Mouse (Mus musculus): ENCODE data around the gene Slc35b1. TPM values are rescaled to one million over a fixed set of nuclear protein-coding genes. Genes with fewer than 3 reads are reported as not detected.

Gene Slc35b1
- polyA plus RNA-seq, 1 experiment: 77.9 TPM

GRCm38 (mm10) chr11:95391201-95391600 lies 6.7 kb downstream of the Slc35b1 start:
- Histone ChIP-seq H3K27ac (ENCODE audit: insufficient read depth, low read length) (no peak overlapping the region), H3K4me3 (ENCODE audit: insufficient read depth, low read length) (no peak overlapping the region), H3K4me1 (ENCODE audit: control insufficient read depth, insufficient read depth, low read length) (peaks cover 3% of the 10 kb centered on the region; the same call in 1 of the 2 replicates)
- TF ChIP-seq CTCF (IDR thresholded peaks at IDR 0.05; ENCODE audit: extremely low read depth, insufficient read depth, low read length) (no peak), POLR2A (IDR thresholded peaks at IDR 0.05; ENCODE audit: extremely low read depth, insufficient read depth, low read length) (no peak)

- Histone ChIP-seq H3K4me1 (ENCODE audit: control insufficient read depth, insufficient read depth, low read length) (peaks cover 1% of the 10 kb centered on the region; the same call in 1 of the 2 replicates), H3K4me3 (ENCODE audit: insufficient read depth, low read length) (no peak overlapping the region), H3K27ac (ENCODE audit: insufficient read depth, low read length) (no peak overlapping the region)
- TF ChIP-seq CTCF (IDR thresholded peaks at IDR 0.05; ENCODE audit: extremely low read depth, insufficient read depth, low read length) (no peak), POLR2A (IDR thresholded peaks at IDR 0.05; ENCODE audit: extremely low read depth, insufficient read depth, low read length) (no peak)
These were observed 7.3 kb downstream of the Slc35b1 start for GRCm38 (mm10) chr11:95391743-95392142.

- no peak overlapping the region for H3K4me3 ChIP-seq (ENCODE audit: insufficient read depth, low read length)
- H3K4me1 ChIP-seq (ENCODE audit: control insufficient read depth, insufficient read depth, low read length): peaks cover 1% of the 10 kb centered on the region; the same call in 1 of the 2 replicates
- H3K27ac ChIP-seq (ENCODE audit: insufficient read depth, low read length): no peak overlapping the region
- TF ChIP-seq CTCF (IDR thresholded peaks at IDR 0.05; ENCODE audit: extremely low read depth, insufficient read depth, low read length) (no peak), POLR2A (IDR thresholded peaks at IDR 0.05; ENCODE audit: extremely low read depth, insufficient read depth, low read length) (no peak)
These were observed 7.8 kb downstream of the Slc35b1 start for GRCm38 (mm10) chr11:95392223-95392667.

DNA sequence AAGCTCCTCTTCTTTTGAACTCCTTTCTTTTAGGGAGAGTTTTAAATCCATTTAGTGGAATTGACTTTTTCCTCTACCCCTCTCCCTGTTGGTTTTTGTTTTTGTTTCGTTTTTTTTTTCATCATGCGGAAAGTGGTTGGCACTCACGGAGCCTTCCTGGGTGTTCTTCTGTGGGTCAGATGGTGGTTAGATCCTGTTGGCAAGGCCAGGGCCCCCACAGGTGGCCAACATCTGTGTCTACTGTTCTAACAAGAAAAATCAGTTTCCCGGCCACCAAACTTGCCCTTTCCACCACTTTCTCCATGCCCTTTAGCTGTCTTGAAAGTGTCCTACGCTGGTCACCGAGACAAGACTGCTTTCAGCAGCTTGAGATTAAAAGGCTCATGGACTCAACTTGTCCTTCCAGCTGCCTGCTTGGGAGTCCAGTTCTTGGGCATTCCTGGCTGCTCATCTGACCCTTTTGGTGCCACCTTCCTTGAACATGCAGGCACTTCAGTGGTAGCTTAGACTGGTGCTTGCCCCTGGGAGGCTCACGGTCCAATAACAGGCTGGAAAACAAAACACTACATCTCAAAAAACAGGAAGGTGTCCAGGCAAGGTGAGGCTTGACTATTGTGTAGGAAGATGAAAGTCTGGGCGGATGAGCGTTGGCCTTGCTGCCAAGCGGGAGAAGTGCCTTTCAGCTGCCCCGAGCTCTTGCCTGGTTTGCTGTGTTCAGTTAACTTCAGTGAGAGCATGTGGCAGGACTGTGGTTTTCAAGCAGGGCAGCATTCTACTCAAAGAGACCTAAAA lies 8.4 kb downstream of the Slc35b1 start:
- H3K4me3 ChIP-seq (ENCODE audit: insufficient read depth, low read length): no peak overlapping the region
- no peak for TF ChIP-seq CTCF (IDR thresholded peaks at IDR 0.05; ENCODE audit: extremely low read depth, insufficient read depth, low read length)
- H3K27ac ChIP-seq (ENCODE audit: insufficient read depth, low read length): no peak overlapping the region
- H3K4me1 ChIP-seq (ENCODE audit: control insufficient read depth, insufficient read depth, low read length): peaks cover 1% of the 10 kb centered on the region; the same call in 1 of the 2 replicates

DNA sequence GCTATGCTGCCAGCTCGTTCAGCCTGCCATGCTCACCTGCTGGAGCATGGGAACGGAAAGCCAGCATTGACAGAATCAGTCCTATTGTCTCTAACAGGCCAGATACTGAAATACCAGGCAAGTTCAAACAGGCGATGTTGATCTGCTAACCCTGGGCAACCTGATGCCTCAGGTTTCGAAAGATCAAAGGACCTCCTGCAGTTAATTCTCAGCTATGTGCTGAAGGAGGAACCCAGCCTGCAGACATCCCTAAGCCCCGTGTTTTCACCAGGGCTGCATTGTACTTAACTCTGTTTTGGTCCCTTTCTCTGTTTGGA lies 9.0 kb downstream of the Slc35b1 start:
- Histone ChIP-seq H3K4me1 (ENCODE audit: control insufficient read depth, insufficient read depth, low read length) (peaks cover 1% of the 10 kb centered on the region; the same call in 1 of the 2 replicates), H3K4me3 (ENCODE audit: insufficient read depth, low read length) (no peak overlapping the region), H3K27ac (ENCODE audit: insufficient read depth, low read length) (no peak overlapping the region)
- TF ChIP-seq CTCF (IDR thresholded peaks at IDR 0.05; ENCODE audit: extremely low read depth, insufficient read depth, low read length): no peak
- no peak for TF ChIP-seq POLR2A (IDR thresholded peaks at IDR 0.05; ENCODE audit: extremely low read depth, insufficient read depth, low read length)

DNA sequence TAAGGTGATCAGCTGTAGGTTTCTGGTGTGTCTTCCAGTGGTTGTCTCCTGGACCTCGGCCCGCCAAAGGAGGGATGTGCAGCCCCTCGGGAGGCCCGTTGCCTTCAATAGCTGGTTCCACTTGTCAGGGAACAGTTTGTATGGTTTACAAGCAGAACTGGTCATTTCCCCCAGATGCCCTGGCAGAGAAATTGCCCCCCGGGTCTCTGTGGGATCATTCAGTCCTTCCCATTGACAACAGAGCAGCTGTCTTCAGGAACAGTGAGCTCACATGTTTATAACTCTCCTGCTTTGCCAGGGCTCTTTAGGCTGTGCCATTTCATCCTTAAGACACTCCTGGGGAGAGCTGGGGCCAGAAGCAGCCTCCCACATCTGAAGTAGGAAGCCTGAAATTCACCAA lies 9.6 kb downstream of the Slc35b1 start:
- TF ChIP-seq CTCF (IDR thresholded peaks at IDR 0.05; ENCODE audit: extremely low read depth, insufficient read depth, low read length) (no peak), POLR2A (IDR thresholded peaks at IDR 0.05; ENCODE audit: extremely low read depth, insufficient read depth, low read length) (no peak)
- Histone ChIP-seq H3K4me1 (ENCODE audit: control insufficient read depth, insufficient read depth, low read length) (peaks cover 2% of the 10 kb centered on the region; the same call in 1 of the 2 replicates), H3K4me3 (ENCODE audit: insufficient read depth, low read length) (no peak overlapping the region), H3K27ac (ENCODE audit: insufficient read depth, low read length) (no peak overlapping the region)

GRCm38 (mm10) chr11:95396548-95396947 lies 12.1 kb downstream of the Slc35b1 start:
- Histone ChIP-seq H3K4me3 (ENCODE audit: insufficient read depth, low read length) (no peak overlapping the region), H3K4me1 (ENCODE audit: control insufficient read depth, insufficient read depth, low read length) (peaks cover 4% of the 10 kb centered on the region; the same call in 1 of the 2 replicates), H3K27ac (ENCODE audit: insufficient read depth, low read length) (no peak overlapping the region)
- TF ChIP-seq CTCF (IDR thresholded peaks at IDR 0.05; ENCODE audit: extremely low read depth, insufficient read depth, low read length) (no peak), POLR2A (IDR thresholded peaks at IDR 0.05; ENCODE audit: extremely low read depth, insufficient read depth, low read length) (no peak)

- Histone ChIP-seq H3K27ac (ENCODE audit: insufficient read depth, low read length) (no peak overlapping the region), H3K4me1 (ENCODE audit: control insufficient read depth, insufficient read depth, low read length) (peaks cover 4% of the 10 kb centered on the region; the same call in 1 of the 2 replicates), H3K4me3 (ENCODE audit: insufficient read depth, low read length) (no peak overlapping the region)
- peak; percentile 94 for TF ChIP-seq CTCF (IDR thresholded peaks at IDR 0.05; ENCODE audit: extremely low read depth, insufficient read depth, low read length)
- no peak for TF ChIP-seq POLR2A (IDR thresholded peaks at IDR 0.05; ENCODE audit: extremely low read depth, insufficient read depth, low read length)
These were observed 13.6 kb downstream of the Slc35b1 start for GRCm38 (mm10) chr11:95397843-95398835.

DNA sequence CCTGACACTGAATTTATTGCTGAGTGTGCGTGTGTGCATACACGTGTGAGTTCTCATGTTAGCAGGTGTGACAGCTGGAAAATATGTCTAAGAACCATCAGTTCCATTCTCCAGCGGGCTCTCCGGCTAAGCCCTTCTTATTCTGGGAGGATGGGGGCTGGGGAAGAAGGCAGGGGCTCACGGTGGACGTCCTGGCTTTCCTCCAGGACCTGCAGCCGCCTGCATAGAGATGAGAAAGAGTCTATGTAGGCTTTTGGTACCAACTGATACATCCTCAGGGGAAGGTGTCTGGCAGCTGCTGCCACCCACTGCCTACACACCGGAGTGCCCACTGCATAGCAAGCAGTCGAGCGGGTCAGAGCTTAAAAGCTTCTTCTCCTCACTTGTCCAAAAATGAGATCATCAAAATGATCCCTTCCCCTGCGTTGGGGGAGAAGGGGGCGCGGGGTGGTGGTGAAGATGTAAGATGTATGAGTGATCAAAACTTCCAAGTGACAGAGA lies 15.1 kb downstream of the Slc35b1 start:
- H3K27ac ChIP-seq (ENCODE audit: insufficient read depth, low read length): no peak overlapping the region
- no peak overlapping the region for H3K4me3 ChIP-seq (ENCODE audit: insufficient read depth, low read length)
- TF ChIP-seq CTCF (IDR thresholded peaks at IDR 0.05; ENCODE audit: extremely low read depth, insufficient read depth, low read length) (no peak), POLR2A (IDR thresholded peaks at IDR 0.05; ENCODE audit: extremely low read depth, insufficient read depth, low read length) (no peak)
- peaks cover 4% of the 10 kb centered on the region; the same call in 1 of the 2 replicates for H3K4me1 ChIP-seq (ENCODE audit: control insufficient read depth, insufficient read depth, low read length)

All from cortical plate, adult 2 months (tissue).